Mouse (Mus musculus) frontal cortex, postnatal 36 days (tissue): ENCODE results near the gene Stat5a.

Source experiments
- DNase-seq, 2 experiments: peaks; one replicate each; pipeline ENCODE4 v3.0.0; 2022; ENCODE audit warnings: low spot score in 2 of 2

Stat5a gene

GRCm38 (mm10) chr11:100896078-100896477 lies 36.9 kb downstream of the Stat5a start:
- DNase-seq, result no peak

- DNase-seq, result peak; percentile 34 to 60
Observed at GRCm38 (mm10) chr11:100897294-100898231, 38.4 kb downstream of the Stat5a start.

DNA sequence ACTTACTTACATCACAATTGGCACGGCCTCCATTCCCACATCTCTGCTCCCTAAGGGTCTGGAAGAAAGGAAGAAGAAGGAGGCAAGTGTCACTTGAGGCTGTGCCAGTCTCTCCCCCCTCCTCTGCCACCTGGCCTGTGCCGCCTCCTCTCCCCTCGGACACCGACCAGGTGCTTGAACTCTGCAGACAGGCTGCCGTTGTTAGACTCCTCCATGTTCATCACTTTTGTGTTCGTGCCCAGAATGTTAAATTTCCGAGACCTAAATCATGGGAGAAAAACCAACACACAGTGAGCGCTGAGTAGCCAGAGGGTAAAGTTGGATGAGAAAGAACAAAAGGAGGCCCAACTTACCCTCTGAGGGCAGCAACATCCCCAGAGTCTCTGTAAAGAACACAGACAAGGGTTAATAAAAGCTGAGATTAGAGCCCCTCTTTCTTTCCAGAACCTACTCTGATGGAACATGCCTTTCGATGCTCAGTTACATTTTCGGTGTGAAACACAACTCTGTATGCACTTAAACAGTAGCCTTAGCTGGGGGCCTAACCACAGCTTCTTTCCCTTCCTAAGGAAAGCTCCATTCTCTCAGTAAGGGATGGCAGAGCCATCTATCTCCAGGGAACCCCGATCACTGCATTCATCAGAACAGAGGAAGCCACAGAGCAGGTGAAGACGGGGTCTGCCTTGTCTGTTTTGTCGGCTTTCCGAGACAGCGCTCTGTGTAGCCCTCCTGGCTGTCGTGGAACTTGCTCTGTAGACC lies 39.5 kb downstream of the Stat5a start:
- DNase-seq, result no peak

GRCm38 (mm10) chr11:100904580-100905351 lies 45.6 kb downstream of the Stat5a start:
- no peak for DNase-seq

GRCm38 (mm10) chr11:100905929-100906328 lies 46.8 kb downstream of the Stat5a start:
- DNase-seq, result no peak

DNA sequence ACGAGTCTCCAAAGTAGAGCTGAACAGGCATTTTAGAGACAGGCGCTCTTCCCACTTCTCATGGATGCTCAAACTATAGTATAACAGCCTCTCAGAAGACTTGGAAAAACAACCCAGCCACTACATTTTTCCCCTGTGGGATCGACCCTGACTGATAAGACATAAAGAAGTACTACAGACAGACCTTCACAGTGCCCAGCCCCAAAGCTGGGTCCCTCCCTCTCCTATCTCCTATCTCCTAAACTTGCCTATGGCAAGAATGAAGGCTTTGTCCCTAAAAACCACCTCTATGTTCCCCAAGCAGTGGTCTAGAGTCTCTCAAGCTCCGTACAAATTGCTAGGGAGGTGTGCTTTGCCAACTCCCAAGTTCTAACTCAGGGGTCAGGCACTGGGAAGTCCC lies 47.7 kb downstream of the Stat5a start:
- DNase-seq, result no peak

GRCm38 (mm10) chr11:100908112-100908511 lies 49.0 kb downstream of the Stat5a start:
- DNase-seq, result no peak

DNA sequence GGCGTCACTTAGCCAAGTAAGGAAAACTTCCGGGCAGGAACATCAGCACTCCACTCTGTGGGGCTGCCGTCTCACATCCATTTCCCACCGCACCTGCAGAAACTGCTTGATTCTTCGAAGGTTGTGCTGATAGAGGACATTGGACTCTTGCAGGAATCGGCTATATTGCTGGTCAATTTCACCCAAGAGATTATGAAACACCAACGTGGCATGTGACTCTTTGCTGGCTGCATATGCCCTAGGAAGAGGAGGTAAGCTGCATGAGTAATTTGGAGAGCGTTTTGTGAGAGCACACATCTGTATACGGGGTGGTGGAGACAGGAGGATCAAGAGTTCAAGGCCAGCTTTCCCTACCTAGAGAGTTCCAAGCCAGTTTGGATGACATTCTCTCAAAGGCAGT lies 49.4 kb downstream of the Stat5a start:
- no peak for DNase-seq

- no peak for DNase-seq
Observed at GRCm38 (mm10) chr11:100912401-100913155, 53.4 kb downstream of the Stat5a start.

- no peak for DNase-seq
Observed at GRCm38 (mm10) chr11:100914415-100914814, 55.3 kb downstream of the Stat5a start.

GRCm38 (mm10) chr11:100915063-100915462 lies 55.9 kb downstream of the Stat5a start:
- no peak for DNase-seq

GRCm38 (mm10) chr11:100916432-100916971 lies 57.4 kb downstream of the Stat5a start:
- no peak for DNase-seq

DNA sequence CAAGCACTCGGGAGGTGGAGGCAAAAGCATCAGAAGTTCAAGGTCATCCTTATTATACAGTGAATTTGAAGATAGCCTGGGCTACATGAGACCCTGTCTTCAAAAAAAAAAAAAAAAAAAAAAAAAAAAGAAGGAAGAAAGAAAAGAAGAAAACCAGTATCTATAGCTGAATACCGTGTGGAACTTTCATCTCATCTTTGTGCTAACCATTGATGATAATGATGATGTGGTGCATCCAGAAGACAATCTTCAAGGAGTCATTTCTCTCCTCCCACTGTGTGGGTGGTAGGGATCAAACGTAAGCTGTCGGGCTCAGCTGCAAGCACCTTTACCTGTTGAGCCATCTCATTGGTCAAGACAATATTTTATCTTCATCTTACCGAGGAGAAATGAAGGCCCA lies 58.9 kb downstream of the Stat5a start:
- no peak for DNase-seq

DNA sequence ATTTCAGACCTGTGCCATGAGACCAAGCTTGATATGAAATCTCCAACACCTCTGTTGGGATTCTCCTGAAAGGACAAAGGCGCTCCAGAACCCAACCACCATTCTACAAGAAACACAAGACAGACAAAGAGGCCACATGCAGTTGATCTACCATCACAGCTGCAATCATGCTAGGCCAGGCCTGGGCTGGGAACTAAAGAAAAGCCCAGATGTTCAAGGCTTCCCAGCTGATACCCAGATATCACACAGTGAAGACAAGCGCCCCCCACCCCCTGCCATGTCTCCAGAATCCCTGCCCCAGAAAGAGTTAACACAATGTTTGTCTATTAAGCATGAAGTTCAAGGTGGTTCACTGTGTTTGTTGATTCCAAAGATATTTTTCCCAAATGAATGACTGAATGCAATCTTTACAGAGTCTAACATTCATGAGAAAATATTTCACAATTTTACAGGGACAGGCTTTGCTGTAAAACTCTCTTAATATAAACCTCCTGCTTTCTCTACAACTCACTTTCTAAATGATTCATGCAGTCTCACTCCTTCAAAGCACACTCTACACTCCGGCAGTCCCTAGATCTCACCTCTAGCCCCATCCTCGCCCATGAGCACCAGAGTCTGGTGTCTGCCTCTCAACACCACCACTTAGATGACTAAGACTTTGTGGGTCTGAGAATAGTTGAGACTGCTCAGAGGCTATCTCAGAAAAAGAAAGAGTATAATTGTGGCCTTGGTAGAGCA lies 61.9 kb downstream of the Stat5a start:
- DNase-seq, result no peak

- DNase-seq, result no peak
Observed at GRCm38 (mm10) chr11:100924386-100924919, 65.3 kb downstream of the Stat5a start.

DNA sequence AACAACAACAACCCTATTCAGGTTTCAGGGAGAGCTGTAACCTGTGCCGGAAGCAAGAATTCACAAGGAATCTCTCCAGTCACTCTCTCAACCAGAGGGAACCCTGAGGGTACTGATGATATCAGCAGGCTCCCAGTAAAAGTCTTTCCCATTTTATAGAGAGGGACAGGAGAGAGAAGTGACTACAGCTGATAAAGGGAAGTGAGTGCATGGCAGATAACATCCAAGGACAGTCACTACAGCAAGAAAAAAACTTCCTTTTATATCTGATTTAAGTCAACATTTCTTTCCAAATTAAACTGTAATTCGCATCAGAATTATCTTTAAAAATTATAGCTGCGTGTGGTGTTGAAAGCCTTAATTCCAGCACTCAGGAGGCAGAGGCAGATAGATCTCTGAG lies 68.2 kb downstream of the Stat5a start:
- DNase-seq, result no peak

DNA sequence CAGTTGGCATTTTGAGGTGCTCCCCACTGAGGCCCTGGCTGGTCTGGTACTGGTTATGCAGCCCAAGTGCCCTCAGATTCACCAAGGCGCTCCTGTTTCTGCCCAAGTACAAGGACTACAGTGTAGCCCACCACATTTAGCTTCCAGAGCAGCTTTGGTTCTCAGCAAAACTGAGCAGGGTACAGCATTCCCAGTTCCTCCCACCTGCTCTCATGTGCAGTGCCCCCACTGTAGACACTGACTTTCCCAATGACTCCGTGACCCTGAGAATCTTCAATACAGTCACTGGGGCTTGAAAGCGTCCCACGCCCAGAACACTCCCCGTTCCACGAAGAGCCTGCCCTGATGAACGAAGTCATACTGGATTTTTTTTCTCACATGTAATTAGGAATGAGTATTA lies 71.5 kb downstream of the Stat5a start:
- no peak for DNase-seq

- DNase-seq, result no peak
Observed at GRCm38 (mm10) chr11:100931254-100931921, 72.2 kb downstream of the Stat5a start.
